Mouse (Mus musculus) forebrain, postnatal 0 days (tissue): ENCODE data around the gene Exoc3l4. TPM values are rescaled to one million over a fixed set of nuclear protein-coding genes. Genes with fewer than 3 reads are reported as not detected.

Experiments
- ATAC-seq: fragments of 200-750 bp; cut with Nextera tagmentation; 2 replicates; pipeline ENCODE4 v1.8.0; 2017; ENCODE audit warnings: mild to moderate bottlenecking, moderate library complexity
- DNase-seq: peaks from one replicate; pipeline ENCODE4 v3.0.0-alpha.2; 2015
- H3K27ac ChIP-seq: fragments of 300-500 bp; sonication (generic); 2 replicates; pipeline ENCODE4 v1.5.1; 2014; ENCODE audit warnings: low read depth, mild to moderate bottlenecking, antibody characterized with exemption, low read length, moderate library complexity, mixed read lengths
- H3K27me3 ChIP-seq: fragments of 300-500 bp; sonication (generic); 2 replicates; pipeline ENCODE4 v1.6.1; 2014; ENCODE audit warnings: mild to moderate bottlenecking, low read length, mixed read lengths; ENCODE audit not compliant: insufficient read depth
- H3K36me3 ChIP-seq: fragments of 300-500 bp; sonication (generic); 2 replicates; pipeline ENCODE4 v1.6.1; 2014; ENCODE audit warnings: mild to moderate bottlenecking, moderate library complexity; ENCODE audit not compliant: insufficient read depth
- H3K4me1 ChIP-seq: fragments of 300-500 bp; sonication (generic); 2 replicates; pipeline ENCODE4 v1.6.1; 2014; ENCODE audit warnings: antibody characterized with exemption; ENCODE audit not compliant: insufficient read depth
- H3K4me2 ChIP-seq: fragments of 300-500 bp; sonication (generic); 2 replicates; pipeline ENCODE4 v1.6.1; 2014; ENCODE audit warnings: low read depth, mild to moderate bottlenecking, moderate library complexity
- H3K4me3 ChIP-seq: fragments of 300-500 bp; sonication (generic); 2 replicates; pipeline ENCODE4 v1.5.1; 2014; ENCODE audit warnings: low read depth, low read length, mixed read lengths
- H3K9ac ChIP-seq: fragments of 300-500 bp; sonication (generic); 2 replicates; pipeline ENCODE4 v1.6.1; 2014; ENCODE audit warnings: mild to moderate bottlenecking
- H3K9me3 ChIP-seq: fragments of 300-500 bp; sonication (generic); 2 replicates; pipeline ENCODE4 v1.6.1; 2016; ENCODE audit warnings: low read length
- CTCF ChIP-seq: sonication (generic); IDR thresholded peaks from 2 replicates; pipeline ENCODE4 v1.5.1; 2016; ENCODE audit warnings: antibody characterized with exemption, control low read depth, low read depth
- WGBS: fragments of 180-500 bp; shearing (Covaris S2); extraction: QIAGEN DNeasy Blood & Tissue Kit; methylation state at CpG from one replicate; pipeline ENCODE4 v1.1.7; 2014; 5-methylcytosine and 5-hydroxymethylcytosine counted together
- polyA plus RNA-seq: library from polyadenylated mRNA; unstranded; fragments of >200 nt; fragmentation: Nextera tagmentation; extraction: Ambion mirVana; gene quantifications from 2 replicates; pipeline ENCODE4 v1.2.1, GENCODE M21; 2015
- total RNA-seq: library from RNA; depleted of rRNA; stranded (reverse); fragments of >200 nt; gene quantifications from 2 replicates; pipeline ENCODE4 v1.2.3, GENCODE M21; 2014

Gene Exoc3l4
- total and polyA plus RNA-seq, 2 experiments from 2014 or later = 2.0 to 2.1 TPM

DNA sequence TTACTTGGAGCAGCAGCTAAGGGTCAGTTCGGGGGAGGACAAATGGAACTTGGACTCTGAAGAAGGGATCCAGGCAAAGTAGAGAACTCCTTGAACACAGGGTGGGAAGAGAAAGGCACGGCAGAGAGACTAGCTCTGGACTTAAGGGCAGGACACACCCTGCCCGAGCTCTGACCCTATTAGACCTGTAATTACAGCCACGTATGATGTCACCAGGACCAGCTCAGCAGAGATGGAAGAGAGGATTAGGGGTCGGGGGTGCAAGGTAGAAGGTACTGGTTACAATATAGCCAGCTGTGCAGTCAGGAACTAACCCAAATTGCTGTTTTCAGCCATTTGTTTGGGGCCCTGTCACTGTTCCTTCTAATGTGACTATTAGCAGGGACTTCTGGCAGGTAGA, 6.0 kb downstream of the Exoc3l4 start:
- Histone ChIP-seq H3K4me1 (no peaks in the 10 kb centered on the region), H3K4me3 (peak overlapping the region; percentile 32; the same call in 1 of the 2 replicates), H3K27me3 (peaks cover 43% of the 10 kb centered on the region), H3K9me3 (no peaks in the 10 kb centered on the region), H3K9ac (no peak overlapping the region), H3K27ac (no peak overlapping the region), H3K4me2 (peak overlapping the region; percentile 57), H3K36me3 (no peaks in the 10 kb centered on the region)
- TF ChIP-seq CTCF = no peak
- no peak for ATAC-seq
- whole genome bisulfite sequencing = 40% methylated on average over 5 of the region's 5 CpGs
- no peak for DNase-seq

DNA sequence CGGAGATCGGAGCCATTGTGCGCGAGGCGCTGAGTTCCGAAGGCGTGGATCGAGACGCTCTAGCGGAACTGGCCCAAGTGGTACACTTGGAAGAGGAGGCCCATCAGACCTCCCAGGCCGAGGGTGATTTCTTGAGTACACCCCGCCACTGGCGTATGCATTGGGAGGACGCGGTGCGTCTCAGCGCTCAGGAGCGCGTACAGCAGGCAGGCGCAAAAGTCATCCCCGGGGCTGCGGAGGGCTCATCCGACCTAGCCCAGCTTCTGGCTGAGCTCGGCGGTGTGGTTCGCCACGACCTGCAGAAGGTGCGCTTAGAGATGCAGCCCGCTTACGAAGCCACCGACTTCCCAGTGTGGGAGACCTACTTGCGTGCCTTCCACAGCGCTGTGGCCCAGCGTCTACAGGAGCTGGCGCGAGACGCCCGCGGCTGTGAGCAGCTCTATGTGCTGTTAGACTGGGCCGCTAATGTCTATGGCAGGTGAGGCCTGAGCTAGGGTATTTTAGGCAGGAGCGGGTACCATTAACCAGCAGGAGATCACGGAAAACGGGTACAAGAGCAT, 6.8 kb downstream of the Exoc3l4 start:
- no peak for ATAC-seq
- DNase-seq = peak; percentile 45
- Histone ChIP-seq H3K9ac (peak overlapping the region; percentile 41), H3K4me3 (peak overlapping the region; percentile 32), H3K4me2 (peak overlapping the region; percentile 57), H3K4me1 (no peaks in the 10 kb centered on the region), H3K36me3 (no peaks in the 10 kb centered on the region), H3K27ac (no peak overlapping the region), H3K27me3 (peaks cover 43% of the 10 kb centered on the region), H3K9me3 (no peaks in the 10 kb centered on the region)
- no peak for TF ChIP-seq CTCF
- WGBS = 3% methylated on average over 43 of the region's 43 CpGs

DNA sequence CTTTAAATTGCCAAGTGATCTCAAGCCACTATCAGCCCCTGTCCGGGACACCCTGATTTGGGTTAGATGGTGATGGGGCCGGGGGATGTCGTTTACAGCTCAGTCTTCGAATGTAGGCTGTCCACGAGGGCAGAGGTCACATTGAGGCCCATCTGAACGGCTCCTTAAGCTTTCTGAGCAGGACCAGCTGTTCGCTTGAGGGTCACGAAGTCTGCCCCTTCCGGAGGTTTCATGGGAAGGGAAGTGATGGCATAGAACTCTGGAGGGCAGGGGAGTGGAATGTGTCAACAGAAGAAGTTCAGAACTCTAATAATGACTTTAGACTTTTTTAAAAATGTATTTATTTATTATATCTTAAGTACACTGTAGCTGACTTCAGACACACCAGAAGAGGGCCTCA, 7.7 kb downstream of the Exoc3l4 start:
- Histone ChIP-seq H3K36me3 (no peaks in the 10 kb centered on the region), H3K4me3 (no peak overlapping the region), H3K4me2 (no peak overlapping the region), H3K27ac (no peak overlapping the region), H3K9me3 (no peaks in the 10 kb centered on the region), H3K27me3 (peaks cover 43% of the 10 kb centered on the region), H3K4me1 (no peaks in the 10 kb centered on the region), H3K9ac (no peak overlapping the region)
- no peak for ATAC-seq
- no peak for DNase-seq
- TF ChIP-seq CTCF = no peak
- WGBS = 24% methylated on average over 9 of the region's 9 CpGs

DNA sequence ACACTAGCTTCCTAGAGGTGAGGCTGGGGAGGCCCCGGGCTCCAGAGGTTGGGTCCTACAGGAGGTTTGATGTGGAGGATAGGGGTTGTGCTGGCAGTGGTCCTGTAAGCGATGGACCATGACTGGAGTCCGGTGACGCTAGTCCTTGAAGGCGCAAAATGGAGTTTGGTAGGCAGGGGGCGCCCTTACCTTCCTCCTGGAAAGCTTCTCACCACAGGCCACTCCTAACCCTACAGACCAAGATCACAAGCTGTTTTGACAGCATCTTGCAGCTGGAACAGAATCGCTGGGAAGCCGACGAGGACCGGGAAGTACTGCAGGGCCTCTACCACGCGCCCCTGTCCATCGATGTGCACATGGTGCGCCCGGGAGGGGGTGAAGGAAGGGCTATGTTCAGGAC, 8.4 kb downstream of the Exoc3l4 start:
- 0 out of 2 replicates have a peak, but pooled peaks have one; percentile 17 for ATAC-seq
- Histone ChIP-seq H3K9me3 (no peaks in the 10 kb centered on the region), H3K4me3 (no peak overlapping the region), H3K27me3 (peaks cover 44% of the 10 kb centered on the region), H3K4me2 (peak overlapping the region; percentile 23; the same call in 1 of the 2 replicates), H3K36me3 (no peaks in the 10 kb centered on the region), H3K4me1 (peaks cover 4% of the 10 kb centered on the region; the same call in 1 of the 2 replicates), H3K27ac (no peak overlapping the region), H3K9ac (no peak overlapping the region)
- 3% methylated on average over 15 of the region's 15 CpGs for WGBS
- DNase-seq = peak; percentile 64
- TF ChIP-seq CTCF = peak; percentile 78

DNA sequence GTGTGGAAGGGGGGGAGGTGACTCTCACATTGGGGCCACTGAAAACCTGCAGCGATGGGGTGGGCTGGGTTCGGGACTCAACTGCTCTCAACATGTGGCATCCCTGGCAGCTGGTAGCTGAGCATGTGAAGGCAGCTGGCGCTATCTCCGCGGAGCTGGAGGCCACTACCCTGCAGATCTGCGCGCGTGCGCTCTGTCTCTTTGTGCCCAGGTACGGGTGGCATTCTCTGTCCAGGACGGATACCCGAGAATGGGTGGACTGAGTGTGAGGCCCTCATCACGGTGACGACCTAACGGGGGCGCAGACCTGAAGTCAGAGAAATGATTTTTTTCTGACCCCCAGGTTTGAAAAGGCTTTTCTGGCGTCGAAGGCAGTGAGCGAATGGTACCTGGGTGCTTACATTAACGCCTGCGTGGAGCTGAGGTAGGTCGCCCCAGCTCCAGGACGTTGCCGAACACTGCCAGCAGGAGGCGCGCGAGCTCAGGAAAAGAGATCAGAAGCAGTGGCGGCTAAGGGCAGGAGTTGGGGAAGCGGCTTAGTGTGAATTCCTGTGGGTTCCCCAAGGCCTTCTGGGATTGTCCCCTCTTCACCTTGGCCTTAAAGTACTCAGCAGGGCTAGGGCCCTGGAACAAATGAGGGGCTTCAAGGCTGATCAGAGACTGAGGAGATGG, 9.1 kb downstream of the Exoc3l4 start:
- Histone ChIP-seq H3K9me3 (no peaks in the 10 kb centered on the region), H3K9ac (no peak overlapping the region), H3K4me2 (peak overlapping the region; percentile 23; the same call in 1 of the 2 replicates), H3K4me3 (no peak overlapping the region), H3K27me3 (peaks cover 47% of the 10 kb centered on the region), H3K4me1 (peaks cover 7% of the 10 kb centered on the region; the same call in 1 of the 2 replicates), H3K36me3 (no peaks in the 10 kb centered on the region), H3K27ac (no peak overlapping the region)
- WGBS = 15% methylated on average over 29 of the region's 29 CpGs
- ATAC-seq (peak; percentile 76), DNase-seq (peak; percentile 93)
- TF ChIP-seq CTCF = peak; percentile 97

DNA sequence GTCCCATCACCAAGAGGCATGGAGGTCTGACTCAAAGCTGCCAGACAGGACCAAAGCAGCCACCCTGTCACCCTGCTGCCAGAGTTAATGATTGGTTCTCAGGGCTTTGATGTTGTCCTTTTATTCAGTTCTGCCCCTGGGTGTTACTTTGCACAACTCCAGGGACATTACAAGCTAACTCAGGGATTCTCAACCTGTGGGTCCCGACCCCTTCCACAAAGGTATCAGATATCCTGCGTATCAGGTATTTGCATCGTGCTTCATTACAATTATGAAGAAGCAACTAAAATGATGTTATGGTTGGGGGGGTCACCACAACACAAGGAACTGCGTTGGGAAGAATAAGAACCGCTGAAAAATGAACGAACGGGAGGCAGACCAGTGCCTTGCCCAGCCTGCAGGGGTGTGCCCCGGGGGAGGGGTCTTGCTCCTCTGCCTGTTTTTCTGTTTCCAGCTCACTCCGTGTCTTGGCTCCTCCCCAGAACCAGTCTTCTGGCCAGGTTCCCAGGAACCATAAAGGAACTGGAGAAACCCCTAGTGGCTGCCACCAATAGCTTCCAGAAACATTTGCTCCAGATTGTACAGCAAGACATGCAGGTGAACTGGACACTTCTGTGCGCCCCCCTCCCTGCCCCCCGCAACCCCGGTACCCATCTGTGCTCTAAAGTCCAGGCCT, 10.8 kb downstream of the Exoc3l4 start:
- Histone ChIP-seq H3K4me2 (no peak overlapping the region), H3K27me3 (peaks cover 38% of the 10 kb centered on the region), H3K4me1 (peaks cover 7% of the 10 kb centered on the region; the same call in 1 of the 2 replicates), H3K9me3 (no peaks in the 10 kb centered on the region), H3K9ac (no peak overlapping the region), H3K27ac (no peak overlapping the region), H3K4me3 (no peak overlapping the region), H3K36me3 (no peaks in the 10 kb centered on the region)
- ATAC-seq (no peak), DNase-seq (peak; percentile 58)
- TF ChIP-seq CTCF = 0 out of 2 replicates have a peak, but pooled peaks have one; percentile 10
- 38% methylated on average over 12 of the region's 12 CpGs for WGBS

DNA sequence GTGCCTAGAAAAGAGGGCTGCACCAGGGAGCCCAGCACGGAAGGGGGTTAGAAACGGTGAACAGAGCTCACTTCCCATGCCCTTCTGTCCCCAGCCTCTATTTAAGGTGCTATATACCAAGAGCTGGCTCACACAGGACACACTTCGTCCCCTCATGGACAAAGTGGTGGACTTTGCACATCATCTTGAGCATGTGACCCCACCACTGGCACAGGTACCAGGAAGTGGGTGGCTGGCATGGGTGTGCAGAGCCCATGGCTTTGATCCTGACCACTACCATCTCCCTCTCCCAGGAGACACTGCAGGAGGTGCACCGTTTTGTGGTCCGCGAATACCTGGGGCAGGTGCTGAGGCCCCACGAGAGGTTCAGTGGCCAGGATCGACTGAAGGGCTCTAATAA, 11.5 kb downstream of the Exoc3l4 start:
- Histone ChIP-seq H3K4me3 (no peak overlapping the region), H3K27ac (no peak overlapping the region), H3K4me2 (0 out of 2 replicates have a peak overlapping the region, but pooled peaks have one; percentile 52), H3K27me3 (peaks cover 30% of the 10 kb centered on the region), H3K4me1 (peaks cover 7% of the 10 kb centered on the region; the same call in 1 of the 2 replicates), H3K36me3 (no peaks in the 10 kb centered on the region), H3K9me3 (no peaks in the 10 kb centered on the region), H3K9ac (no peak overlapping the region; the same call in 1 of the 2 replicates)
- 23% methylated on average over 8 of the region's 8 CpGs for WGBS
- no peak for DNase-seq
- no peak for ATAC-seq
- no peak for TF ChIP-seq CTCF
